Mouse (Mus musculus): ENCODE results near the gene Slc6a17.

Slc6a17 gene

GRCm38 (mm10) chr3:107524547-107524946 lies 6.7 kb upstream of the Slc6a17 start:
- peak; percentile 58 for DNase-seq (ENCODE audit: inconsistent ontology term)

GRCm38 (mm10) chr3:107520931-107521330 lies 3.1 kb upstream of the Slc6a17 start:
- no peak for DNase-seq (ENCODE audit: inconsistent ontology term)

DNA sequence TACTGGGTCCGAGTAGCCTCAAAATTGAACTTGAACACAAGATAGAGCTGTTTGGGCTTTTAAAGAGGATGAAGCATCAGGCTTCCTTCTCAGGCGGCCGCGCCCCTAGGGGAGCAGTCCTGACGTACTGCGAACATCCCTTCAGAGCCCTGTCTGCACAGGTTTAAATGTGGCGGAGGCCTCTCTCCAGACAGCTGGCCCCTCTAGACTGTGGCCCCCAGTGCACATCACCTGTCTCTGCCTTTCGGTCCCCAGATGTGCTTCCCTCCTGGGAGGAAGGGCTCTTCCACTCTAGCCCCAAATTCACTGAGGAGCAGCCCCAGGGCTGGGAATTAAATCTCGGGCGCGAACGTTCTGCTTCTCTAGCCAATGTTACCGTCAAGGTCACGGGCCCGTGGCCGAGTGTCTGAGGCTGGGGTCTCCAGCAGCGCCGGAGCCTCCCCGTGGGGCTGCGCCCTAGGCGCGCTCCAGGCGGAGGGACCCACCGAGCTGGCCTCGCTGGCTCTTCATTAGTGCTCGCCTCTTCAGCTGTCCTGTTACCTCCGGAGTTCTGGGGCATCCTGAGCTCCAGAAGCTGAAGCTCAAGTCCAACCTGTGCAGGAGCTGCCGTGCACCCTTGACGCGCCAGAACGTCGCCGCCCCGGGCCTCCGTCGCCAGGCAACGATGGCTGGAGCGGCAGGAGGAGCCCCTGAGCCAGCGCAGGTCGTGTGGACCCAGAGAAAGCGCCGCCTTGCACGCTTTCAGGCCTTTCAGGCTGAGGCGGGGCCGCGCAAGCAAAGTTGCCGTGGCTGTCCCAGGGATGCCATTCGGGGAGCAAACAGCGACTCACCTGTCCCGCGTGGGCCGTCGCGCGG lies 815 bp downstream of the Slc6a17 start:
- DNase-seq (ENCODE audit: inconsistent ontology term): peak; percentile 61

DNA sequence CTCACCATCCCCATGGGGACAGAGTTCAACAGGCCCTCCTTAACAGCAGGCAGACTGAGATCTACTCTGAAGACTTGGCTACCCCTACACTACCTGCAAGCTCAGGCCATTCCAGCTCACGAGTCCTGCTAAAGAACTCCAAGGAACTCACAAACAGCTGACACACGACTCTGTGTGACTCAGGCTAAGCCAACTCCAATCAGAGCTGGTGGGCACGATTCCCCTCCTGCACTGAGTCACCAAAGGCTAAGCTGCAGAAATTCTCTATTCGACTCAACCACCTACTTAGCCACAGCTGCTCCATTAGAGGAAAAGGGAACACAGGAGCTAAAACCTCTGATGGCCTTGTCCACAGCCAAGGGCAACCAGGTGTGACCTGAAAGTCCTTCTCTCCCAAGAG lies 1.8 kb downstream of the Slc6a17 start:
- peak; percentile 35 for DNase-seq (ENCODE audit: inconsistent ontology term)

DNA sequence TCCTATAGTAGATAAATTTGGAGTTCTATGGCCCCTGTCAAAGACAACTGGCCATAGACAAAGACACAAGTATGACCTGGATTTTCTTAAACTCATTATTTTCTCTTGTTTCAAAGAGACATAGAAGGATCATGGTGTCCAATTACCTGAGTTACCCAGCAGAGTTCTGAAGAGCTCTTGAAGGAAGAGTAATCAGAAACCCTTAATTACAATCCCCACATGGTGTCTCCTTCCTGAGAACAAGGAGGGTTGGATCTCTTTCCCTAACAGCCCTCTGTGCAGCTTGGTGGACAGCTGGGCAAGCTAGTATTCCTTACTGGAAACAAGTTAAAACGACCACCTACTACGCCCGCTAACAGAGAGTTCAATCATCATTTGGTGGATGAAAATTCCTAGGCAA lies 6.4 kb downstream of the Slc6a17 start:
- no peak for DNase-seq (ENCODE audit: inconsistent ontology term)

GRCm38 (mm10) chr3:107508696-107509095 lies 9.1 kb downstream of the Slc6a17 start:
- DNase-seq (ENCODE audit: inconsistent ontology term): peak; percentile 64

GRCm38 (mm10) chr3:107507966-107508365 lies 9.9 kb downstream of the Slc6a17 start:
- DNase-seq (ENCODE audit: inconsistent ontology term): no peak

GRCm38 (mm10) chr3:107506531-107506930 lies 11.3 kb downstream of the Slc6a17 start:
- DNase-seq (ENCODE audit: inconsistent ontology term): peak; percentile 48

DNA sequence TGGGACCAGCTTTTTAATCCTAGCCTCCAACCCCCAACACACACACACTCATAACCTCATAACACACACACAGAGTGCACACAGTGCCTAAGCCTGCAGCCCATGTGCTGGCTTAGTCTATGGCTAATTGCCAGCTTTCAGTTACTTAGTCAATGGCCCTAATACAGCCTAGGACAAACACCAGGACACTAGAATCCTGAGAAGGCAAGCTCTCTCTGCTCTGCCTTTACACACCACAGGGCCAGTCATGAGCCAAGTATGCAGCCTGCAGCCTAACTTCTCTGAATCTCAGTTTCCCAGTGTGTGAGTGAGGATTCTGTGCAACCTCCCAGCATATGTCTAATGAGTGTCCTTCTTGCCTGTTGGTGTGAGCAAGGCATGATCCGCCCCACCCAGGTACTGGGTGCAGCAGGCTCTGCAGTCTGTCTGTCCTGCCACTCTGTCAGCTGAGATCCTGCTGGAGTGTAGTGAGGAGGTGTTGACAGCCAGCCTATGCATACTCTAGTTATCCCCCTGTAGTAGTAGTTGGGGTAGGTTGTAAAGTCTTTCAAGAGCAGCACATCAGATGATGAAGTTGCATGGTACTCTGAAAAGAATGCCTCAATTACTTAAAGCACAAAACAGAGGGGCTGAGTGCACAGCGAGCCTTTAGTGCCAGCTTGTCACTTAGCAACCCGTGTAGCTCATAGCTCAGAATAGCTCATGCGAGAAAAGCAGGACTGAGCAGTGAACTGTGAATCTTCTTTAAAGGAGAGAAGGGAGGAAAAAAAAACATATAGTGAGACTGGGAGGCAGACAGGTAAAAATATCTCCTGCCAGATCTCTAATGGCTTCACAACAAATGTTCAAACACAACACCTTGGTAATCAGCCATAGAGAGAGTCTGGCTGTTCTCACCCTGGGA lies 12.1 kb downstream of the Slc6a17 start:
- peak; percentile 71 for DNase-seq (ENCODE audit: inconsistent ontology term)

- DNase-seq (ENCODE audit: inconsistent ontology term): no peak
Observed at GRCm38 (mm10) chr3:107504542-107504941, 13.3 kb downstream of the Slc6a17 start.

DNA sequence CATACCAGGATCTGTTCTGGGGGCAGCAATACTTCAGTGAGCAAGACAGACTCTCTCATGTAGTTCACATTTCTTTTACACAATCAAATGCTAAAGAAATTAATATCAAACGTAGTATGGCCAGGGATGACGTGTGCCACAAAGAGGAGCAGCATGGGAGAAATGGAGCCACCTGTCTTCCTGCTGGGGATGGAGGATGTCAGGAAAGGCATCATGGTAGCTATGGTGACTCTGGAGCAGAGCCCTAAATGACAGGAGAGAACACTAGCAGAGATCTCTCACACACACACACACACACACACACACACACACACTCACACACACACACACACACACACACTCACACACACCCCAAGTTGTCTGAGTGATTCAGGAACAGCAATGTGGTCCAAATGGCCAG lies 14.1 kb downstream of the Slc6a17 start:
- DNase-seq (ENCODE audit: inconsistent ontology term): no peak

GRCm38 (mm10) chr3:107501702-107502151 lies 16.1 kb downstream of the Slc6a17 start:
- DNase-seq (ENCODE audit: inconsistent ontology term): no peak

GRCm38 (mm10) chr3:107500301-107500700 lies 17.5 kb downstream of the Slc6a17 start:
- DNase-seq (ENCODE audit: inconsistent ontology term): no peak

DNA sequence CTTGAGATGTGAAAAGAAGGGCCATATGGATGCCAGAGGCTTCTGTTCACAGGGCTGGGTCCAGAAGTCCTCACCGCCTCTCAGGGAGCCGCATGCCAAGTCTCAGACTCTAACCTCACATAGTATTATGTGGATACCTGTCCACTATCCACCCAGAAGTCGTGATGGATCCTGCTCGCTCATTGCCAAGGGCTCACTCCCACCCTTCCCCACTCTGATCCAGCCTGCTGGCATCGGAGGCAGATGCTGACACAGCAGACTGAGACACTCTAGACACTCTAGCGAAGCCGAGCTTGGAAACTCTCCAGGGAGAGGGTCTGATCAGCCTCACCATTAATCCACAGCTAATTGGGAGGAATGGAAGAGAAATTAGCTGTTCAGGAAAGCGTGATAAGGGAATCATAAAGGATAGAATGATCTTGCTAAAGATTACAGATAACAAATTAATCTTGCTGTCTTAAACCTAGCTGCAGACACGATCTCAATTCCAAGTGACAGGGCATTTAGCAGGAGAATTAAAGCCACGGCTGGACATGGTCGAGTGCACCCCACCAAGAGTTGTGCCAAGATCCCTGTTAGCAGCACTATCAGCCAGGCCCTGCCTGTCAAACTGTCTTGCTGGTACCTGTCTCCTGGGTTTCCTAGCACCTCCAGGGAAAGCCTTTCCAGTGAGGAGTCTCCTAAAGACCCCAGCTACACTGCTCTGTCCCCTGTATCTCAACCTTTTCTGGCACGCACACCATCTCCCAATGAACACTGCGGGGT lies 21.6 kb downstream of the Slc6a17 start:
- DNase-seq (ENCODE audit: inconsistent ontology term): no peak

- no peak for DNase-seq (ENCODE audit: inconsistent ontology term)
Observed at GRCm38 (mm10) chr3:107495524-107495923, 22.3 kb downstream of the Slc6a17 start.

GRCm38 (mm10) chr3:107491459-107491858 lies 26.4 kb downstream of the Slc6a17 start:
- peak; percentile 97 for DNase-seq (ENCODE audit: inconsistent ontology term)

GRCm38 (mm10) chr3:107488637-107489036 lies 29.2 kb downstream of the Slc6a17 start:
- no peak for DNase-seq (ENCODE audit: inconsistent ontology term)

GRCm38 (mm10) chr3:107483290-107483689 lies 34.5 kb downstream of the Slc6a17 start:
- DNase-seq (ENCODE audit: inconsistent ontology term): no peak

DNA sequence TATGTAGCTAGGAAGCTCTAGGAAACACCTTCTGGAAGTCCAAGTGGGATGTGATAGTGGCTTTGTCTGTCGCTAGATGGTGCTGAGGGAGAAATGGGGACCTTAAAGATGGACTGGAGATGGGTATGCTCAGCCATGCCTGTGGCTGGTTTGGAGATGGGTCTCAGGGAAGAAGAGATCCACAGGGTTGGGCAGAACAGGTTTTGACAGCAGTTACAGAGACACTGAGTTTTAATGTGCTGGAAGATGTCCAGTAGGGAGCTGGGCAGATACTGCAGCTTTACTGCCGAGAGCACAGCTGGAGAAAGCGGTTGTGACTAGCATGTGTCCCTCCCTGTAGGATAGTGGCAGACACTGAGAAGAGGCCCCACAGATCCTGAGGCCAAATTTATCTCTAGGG lies 37.2 kb downstream of the Slc6a17 start:
- DNase-seq (ENCODE audit: inconsistent ontology term): no peak

- no peak for DNase-seq (ENCODE audit: inconsistent ontology term)
Observed at GRCm38 (mm10) chr3:107472198-107472597, 45.6 kb downstream of the Slc6a17 start.

DNA sequence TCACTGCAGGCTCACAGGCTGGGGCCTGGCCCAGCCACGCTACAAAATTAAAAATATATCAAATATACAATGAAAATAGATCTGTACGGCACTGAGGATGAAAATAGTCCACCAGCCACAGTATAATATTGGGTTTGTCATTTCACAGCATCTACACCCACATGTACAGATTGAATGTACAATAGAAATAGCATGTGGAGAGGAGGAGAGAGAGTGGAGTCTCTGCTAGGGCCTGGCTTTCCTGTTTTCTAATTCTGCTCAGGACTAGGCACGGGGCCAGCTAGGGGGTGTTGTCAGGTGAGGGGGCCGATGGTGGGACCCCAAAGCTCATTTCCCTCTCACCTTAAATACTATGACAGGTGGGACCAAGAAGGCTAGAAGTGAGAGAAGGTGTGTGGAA lies 48.8 kb downstream of the Slc6a17 start:
- no peak for DNase-seq (ENCODE audit: inconsistent ontology term)

- DNase-seq (ENCODE audit: inconsistent ontology term): no peak
Observed at GRCm38 (mm10) chr3:107468106-107468505, 49.7 kb downstream of the Slc6a17 start.
